Mouse (Mus musculus): ENCODE data around the gene Fam43a.

The Fam43a gene

DNA sequence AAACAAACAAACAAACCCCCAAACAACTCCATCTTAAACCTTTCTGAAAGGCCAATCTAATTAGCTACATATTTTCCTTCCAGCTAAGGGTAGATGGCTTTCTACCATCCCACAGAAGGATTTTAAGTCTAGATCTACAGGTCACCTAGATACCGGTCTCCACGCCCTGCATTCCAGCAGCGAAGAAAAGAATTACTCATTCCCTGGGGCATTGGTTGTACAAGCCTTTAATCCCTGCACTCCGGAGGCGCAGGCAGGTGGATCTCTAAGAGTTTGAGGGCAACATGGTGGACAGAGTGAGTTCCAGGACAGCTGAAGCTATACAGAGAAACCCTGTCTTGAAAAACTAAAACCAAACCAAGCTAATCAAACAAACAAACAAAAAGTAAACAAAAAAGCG lies 28.9 kb downstream of the Fam43a start:
- DNase-seq (ENCODE audit: low spot score in 2 of 2) = no peak

- no peak for DNase-seq (ENCODE audit: low spot score in 2 of 2)
Observed at GRCm38 (mm10) chr16:30629509-30629908, 30.0 kb downstream of the Fam43a start.

DNA sequence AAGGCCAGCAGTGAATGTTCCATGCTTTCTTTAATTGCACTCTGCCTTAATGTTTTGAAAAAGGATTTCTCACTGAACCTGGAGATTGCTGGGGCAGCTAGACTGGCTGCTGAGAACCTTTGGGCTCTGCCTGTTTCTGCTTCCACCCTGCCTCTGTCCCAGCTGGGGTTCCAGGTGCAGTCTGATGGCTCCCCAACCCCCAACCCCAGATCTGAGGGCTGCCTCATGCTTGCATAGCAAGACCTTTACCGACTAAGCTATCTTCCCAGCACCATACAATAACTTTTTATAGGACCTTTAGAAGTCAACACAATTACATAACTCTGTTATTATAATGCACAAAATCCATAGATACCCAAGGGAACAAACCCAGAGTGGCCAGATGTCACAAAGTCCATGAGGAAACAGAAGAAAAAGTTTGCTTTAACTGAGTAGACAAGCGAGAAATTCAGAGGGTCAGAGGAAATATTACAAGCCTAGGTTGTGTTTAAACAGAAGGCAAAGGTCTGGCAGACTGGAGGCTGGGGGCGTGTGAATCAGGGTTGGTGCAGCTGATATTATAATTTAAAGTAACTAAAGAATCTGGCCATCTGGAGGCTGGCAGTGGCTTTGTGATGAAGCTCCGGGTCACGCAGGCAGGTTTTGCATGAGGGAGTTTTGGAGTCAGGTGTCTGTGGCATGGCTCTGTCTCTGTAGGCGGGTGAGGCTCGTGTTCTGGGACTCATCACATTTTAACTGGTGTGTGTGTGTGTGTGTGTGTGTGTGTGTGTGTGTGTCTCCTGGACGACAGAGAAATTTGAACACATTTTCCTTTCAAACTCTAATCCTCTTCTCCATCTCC lies 34.6 kb downstream of the Fam43a start:
- no peak for DNase-seq (ENCODE audit: low spot score in 2 of 2)

DNA sequence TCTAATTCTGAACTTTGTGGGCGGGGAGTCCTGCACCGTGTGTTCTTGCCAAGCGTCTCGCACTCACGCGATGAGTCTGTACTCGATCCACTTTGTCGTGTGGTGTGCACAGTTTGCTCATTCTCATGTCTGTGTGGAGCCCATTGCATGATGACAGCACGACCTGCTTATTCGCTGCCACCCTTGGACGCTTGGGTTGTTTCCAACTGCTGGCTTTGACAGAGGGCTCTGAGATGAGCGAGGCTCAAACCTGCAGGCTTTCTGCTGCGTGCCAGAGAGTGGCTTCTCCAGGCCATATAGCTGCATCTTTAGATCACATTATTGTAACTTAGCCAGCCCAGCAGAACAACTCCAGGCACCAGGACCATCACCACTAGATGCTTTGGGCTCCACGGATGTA lies 39.1 kb downstream of the Fam43a start:
- no peak for DNase-seq (ENCODE audit: low spot score in 2 of 2)

GRCm38 (mm10) chr16:30640591-30640990 lies 41.1 kb downstream of the Fam43a start:
- no peak for DNase-seq (ENCODE audit: low spot score in 2 of 2)

- DNase-seq (ENCODE audit: low spot score in 2 of 2) = no peak
Observed at GRCm38 (mm10) chr16:30641408-30641807, 41.9 kb downstream of the Fam43a start.

DNA sequence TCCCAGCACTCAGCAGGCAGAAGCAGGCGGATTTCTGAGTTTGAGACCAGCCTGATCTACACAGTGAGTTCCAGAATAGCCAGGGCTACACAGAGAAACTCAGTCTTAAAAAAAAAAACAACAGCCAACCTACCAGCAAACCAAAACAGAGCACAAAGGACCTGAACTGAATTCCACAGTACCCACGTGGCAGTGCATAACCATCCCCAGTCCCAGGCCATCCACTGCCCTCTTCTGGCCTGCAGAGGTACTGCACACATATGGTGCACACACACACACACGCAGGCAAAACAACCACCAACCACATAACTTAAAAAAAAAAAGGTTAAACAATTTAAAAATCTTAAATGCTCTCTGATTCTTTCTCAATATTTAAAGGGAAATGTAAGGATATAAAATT lies 42.7 kb downstream of the Fam43a start:
- no peak for DNase-seq (ENCODE audit: low spot score in 2 of 2)

DNA sequence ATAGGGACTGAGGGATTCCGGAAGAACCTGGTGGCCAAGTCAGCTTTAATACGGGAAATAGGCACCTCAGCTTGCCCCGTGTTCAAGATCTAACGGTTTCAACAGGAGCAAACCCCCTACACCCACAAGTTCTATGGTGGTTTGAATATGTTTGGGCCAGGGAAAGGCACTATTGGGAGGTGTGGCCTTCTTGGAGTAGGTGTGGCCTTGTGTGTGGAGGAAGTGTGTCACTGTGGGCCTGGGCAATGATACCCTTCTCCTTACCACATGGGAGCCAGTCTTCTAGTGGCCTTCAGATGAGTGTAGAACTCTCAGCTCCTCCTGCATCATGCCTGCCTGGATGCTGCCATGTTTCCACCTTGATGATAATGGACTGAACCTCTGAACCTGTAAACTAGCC lies 45.5 kb downstream of the Fam43a start:
- DNase-seq (ENCODE audit: low spot score in 2 of 2) = peak in 1 of 2 experiments; percentile 33

DNA sequence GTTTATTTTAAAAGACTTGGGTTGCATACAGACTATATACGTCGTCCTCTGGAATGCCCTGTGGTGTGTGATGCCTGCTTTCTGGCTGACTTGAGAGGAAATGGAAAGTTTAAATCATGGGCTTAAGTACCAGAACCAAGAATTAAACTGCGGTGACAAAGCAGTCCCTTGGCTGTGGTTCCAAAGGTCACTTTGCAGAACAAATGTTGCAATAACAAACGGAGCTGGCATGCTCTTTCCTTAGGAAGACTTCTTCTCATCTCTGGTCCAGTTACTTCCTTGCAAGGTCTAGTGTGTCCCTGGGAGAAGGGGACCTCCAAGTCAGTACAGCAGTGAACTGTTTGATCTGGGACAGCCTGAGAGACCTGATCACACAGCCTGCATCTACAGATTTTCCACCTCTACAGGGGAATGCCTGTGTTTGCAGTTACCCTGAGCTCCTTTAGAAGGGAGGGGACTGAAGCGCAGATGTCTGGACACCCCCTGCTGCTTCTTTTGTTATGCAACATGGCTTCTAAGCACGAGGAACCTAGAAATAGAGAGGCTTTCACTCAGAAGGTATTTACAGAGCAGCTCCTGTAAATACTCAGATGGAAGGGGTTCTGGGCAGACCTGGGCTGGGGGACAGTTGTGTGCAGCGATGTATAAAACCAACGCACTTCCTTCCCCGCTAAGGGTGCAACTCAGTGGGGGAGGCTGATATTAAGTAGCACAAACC lies 46.5 kb downstream of the Fam43a start:
- DNase-seq (ENCODE audit: low spot score in 2 of 2) = peak in 1 of 2 experiments; percentile 41

DNA sequence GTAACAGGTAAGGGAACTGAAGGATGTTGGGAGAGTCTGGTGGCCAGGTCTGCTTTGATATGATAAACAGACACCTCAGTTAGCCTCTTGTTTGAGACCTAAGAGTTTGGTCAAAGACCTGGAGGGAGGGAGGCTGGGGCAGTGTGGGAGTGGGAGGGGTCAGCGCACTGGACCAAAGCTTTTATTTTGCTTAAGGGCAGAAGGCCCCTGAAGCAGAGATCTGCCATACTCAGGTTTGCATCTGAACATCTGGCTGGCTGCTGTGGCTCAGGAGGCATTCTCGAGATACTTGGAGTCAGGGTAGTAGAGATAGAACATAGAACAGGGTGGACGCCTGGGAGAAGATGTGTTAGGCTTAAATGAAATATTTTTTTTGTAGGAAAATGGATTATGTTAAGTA lies 47.3 kb downstream of the Fam43a start:
- no peak for DNase-seq (ENCODE audit: low spot score in 2 of 2)

- no peak for DNase-seq (ENCODE audit: low spot score in 2 of 2)
Observed at GRCm38 (mm10) chr16:30651292-30651691, 51.8 kb downstream of the Fam43a start.

Measured in spleen, postnatal 10 days (tissue).